Mouse (Mus musculus): ENCODE results near the gene Jph3. TPM values are rescaled to one million over a fixed set of nuclear protein-coding genes. Genes with fewer than 3 reads are reported as not detected.

Gene Jph3
- polyA plus RNA-seq, 1 experiment from 2014 or later, result 66.9 TPM

DNA sequence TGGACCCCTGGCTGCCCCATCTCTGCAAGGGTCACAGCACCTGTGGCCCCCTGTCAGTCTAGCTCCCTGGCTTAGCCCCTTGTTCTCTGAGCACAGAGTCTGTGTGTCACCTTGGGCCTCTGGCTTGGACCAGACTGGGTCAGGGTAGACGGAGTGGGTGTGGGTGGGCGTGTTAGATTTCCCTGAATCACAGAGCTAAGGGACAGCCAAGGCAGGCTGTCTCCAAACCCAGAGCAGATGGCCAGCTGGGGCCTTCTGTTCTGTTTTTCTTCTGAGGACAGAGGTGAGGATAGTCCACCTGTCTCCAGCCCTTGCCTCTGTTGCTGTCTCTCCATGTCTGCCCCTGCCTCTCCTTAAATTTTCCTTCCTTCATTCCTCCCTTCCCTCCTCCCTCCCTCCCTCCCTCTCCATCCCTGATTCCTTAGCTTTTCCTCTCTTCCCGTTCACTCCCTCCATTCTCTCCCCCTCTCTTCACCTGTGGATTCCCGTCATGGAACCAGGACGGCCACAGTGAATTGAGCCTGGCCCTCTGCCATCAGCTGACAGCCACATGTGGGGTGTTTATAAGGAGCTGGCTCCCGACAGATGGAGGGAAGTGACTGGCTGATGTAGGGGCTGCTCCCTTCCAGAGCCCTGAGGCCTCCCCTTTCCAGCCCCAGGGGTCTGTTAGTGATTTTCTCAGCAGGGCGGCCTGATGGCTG, 33.7 kb downstream of the Jph3 start:
- H3K4me2 ChIP-seq (replicated peaks), result no peak overlapping the region
- H3K4me1 ChIP-seq, result peaks cover 13% of the 10 kb centered on the region
- H3K36me3 ChIP-seq, result no peaks in the 10 kb centered on the region
- ATAC-seq (ENCODE audit: low FRiP score, low read depth), result 0 out of 2 replicates have a peak, but pooled peaks have one; percentile 17
- H3K27me3 ChIP-seq (replicated peaks), result no peaks in the 10 kb centered on the region
- peak overlapping the region; percentile 26; the same call in 1 of the 2 replicates for H3K27ac ChIP-seq
- H3K9ac ChIP-seq, result no peak overlapping the region
- WGBS, result 51% methylated on average over 7 of the region's 7 CpGs
- H3K9me3 ChIP-seq, result no peaks in the 10 kb centered on the region
- no peak overlapping the region for H3K4me3 ChIP-seq

- no peak overlapping the region for H3K4me3 ChIP-seq
- H3K9me3 ChIP-seq, result no peaks in the 10 kb centered on the region
- H3K36me3 ChIP-seq, result no peaks in the 10 kb centered on the region
- ATAC-seq (ENCODE audit: low FRiP score, low read depth), result no peak
- H3K4me1 ChIP-seq, result peaks cover 13% of the 10 kb centered on the region
- no peak overlapping the region for H3K9ac ChIP-seq
- H3K4me2 ChIP-seq (replicated peaks), result no peak overlapping the region
- no peaks in the 10 kb centered on the region for H3K27me3 ChIP-seq (replicated peaks)
- no peak overlapping the region for H3K27ac ChIP-seq
- WGBS, result 65% methylated on average over 9 of the region's 9 CpGs
Measured at GRCm38 (mm10) chr8:121763700-121764013, 34.2 kb downstream of the Jph3 start.

GRCm38 (mm10) chr8:121765594-121766138, 36.2 kb downstream of the Jph3 start:
- no peaks in the 10 kb centered on the region for H3K27me3 ChIP-seq (replicated peaks)
- no peaks in the 10 kb centered on the region for H3K9me3 ChIP-seq
- peaks cover 17% of the 10 kb centered on the region for H3K4me1 ChIP-seq
- no peak overlapping the region for H3K4me3 ChIP-seq
- no peak overlapping the region for H3K27ac ChIP-seq
- H3K36me3 ChIP-seq, result no peaks in the 10 kb centered on the region
- 77% methylated on average over 7 of the region's 7 CpGs for WGBS
- H3K4me2 ChIP-seq (replicated peaks), result no peak overlapping the region
- H3K9ac ChIP-seq, result no peak overlapping the region
- ATAC-seq (ENCODE audit: low FRiP score, low read depth), result no peak

DNA sequence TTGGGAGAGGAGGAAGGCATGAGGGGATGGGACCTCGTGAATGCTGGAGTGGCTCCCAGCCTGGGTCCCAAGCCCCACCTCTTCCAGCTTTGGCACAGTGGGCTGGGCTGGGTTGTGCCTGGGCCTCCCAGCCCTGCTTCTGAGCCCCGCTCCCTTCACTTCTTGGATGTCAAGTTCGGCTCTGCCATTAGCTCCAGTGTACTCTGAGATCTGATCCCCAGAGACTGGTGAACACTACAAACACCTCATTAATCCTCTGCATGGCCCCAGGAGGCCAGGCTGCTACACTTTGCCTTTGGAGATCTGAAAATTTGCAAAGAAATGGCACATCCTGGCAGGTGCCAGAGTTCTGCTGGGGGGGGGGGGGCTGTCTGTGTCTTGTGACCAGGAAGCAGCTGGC, 39.7 kb downstream of the Jph3 start:
- Histone ChIP-seq H3K36me3 (no peaks in the 10 kb centered on the region), H3K27ac (no peak overlapping the region), H3K9me3 (no peaks in the 10 kb centered on the region), H3K4me3 (no peak overlapping the region), H3K4me1 (peaks cover 19% of the 10 kb centered on the region), H3K4me2 (replicated peaks) (no peak overlapping the region), H3K27me3 (replicated peaks) (no peaks in the 10 kb centered on the region), H3K9ac (no peak overlapping the region)
- no peak for ATAC-seq (ENCODE audit: low FRiP score, low read depth)
- 61% methylated on average over 3 of the region's 3 CpGs for WGBS

DNA sequence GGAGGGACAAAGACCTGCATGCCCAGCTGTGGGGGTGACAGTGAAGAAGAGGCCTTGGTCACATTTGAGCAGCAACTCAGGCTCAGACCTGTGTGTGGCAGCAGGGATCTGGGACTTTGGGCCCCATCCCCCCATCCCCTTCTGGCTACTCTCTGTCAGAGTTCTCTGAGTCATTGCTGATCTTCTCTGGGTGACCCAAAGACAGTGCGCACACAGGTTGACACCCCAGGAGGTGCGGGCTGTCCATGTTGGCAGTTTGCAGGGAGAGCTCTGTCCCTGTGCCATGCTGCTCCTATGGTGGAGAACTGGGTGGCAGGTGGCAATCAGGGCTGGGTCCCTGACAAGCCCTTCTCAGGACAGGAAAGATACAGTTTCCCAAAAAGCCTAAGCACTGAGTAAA, 40.2 kb downstream of the Jph3 start:
- no peak overlapping the region for H3K4me3 ChIP-seq
- WGBS, result 94% methylated on average over 2 of the region's 2 CpGs
- ATAC-seq (ENCODE audit: low FRiP score, low read depth), result no peak

GRCm38 (mm10) chr8:121770845-121771752, 41.7 kb downstream of the Jph3 start:
- Histone ChIP-seq H3K4me3 (no peak overlapping the region), H3K9me3 (no peaks in the 10 kb centered on the region), H3K4me2 (replicated peaks) (peak overlapping the region; percentile 40), H3K36me3 (no peaks in the 10 kb centered on the region), H3K4me1 (peaks cover 19% of the 10 kb centered on the region), H3K9ac (0 out of 2 replicates have a peak overlapping the region, but pooled peaks have one; percentile 3), H3K27me3 (replicated peaks) (no peaks in the 10 kb centered on the region), H3K27ac (no peak overlapping the region)
- WGBS, result 29% methylated on average over 19 of the region's 19 CpGs
- ATAC-seq (ENCODE audit: low FRiP score, low read depth), result peak; percentile 78

More for the DNA sequence above, 40.2 kb downstream of the Jph3 start:
- peaks cover 19% of the 10 kb centered on the region for H3K4me1 ChIP-seq
- no peak overlapping the region for H3K4me2 ChIP-seq (replicated peaks)
- no peak overlapping the region for H3K9ac ChIP-seq
- H3K9me3 ChIP-seq, result no peaks in the 10 kb centered on the region
- no peak overlapping the region for H3K27ac ChIP-seq
- H3K36me3 ChIP-seq, result no peaks in the 10 kb centered on the region
- H3K27me3 ChIP-seq (replicated peaks), result no peaks in the 10 kb centered on the region

- Histone ChIP-seq H3K9ac (no peak overlapping the region), H3K9me3 (no peaks in the 10 kb centered on the region), H3K36me3 (no peaks in the 10 kb centered on the region), H3K27ac (no peak overlapping the region), H3K27me3 (replicated peaks) (no peaks in the 10 kb centered on the region), H3K4me3 (no peak overlapping the region), H3K4me2 (replicated peaks) (no peak overlapping the region), H3K4me1 (peaks cover 23% of the 10 kb centered on the region)
- 90% methylated on average over 12 of the region's 12 CpGs for WGBS
- no peak for ATAC-seq (ENCODE audit: low FRiP score, low read depth)
Measured at GRCm38 (mm10) chr8:121773876-121774275, 44.5 kb downstream of the Jph3 start.

GRCm38 (mm10) chr8:121782493-121782892, 53.1 kb downstream of the Jph3 start:
- no peak overlapping the region for H3K4me2 ChIP-seq (replicated peaks)
- 0 out of 2 replicates have a peak, but pooled peaks cover 4% of the 10 kb centered on the region for H3K4me1 ChIP-seq
- no peaks in the 10 kb centered on the region for H3K9me3 ChIP-seq
- H3K9ac ChIP-seq, result no peak overlapping the region
- no peaks in the 10 kb centered on the region for H3K36me3 ChIP-seq
- no peak overlapping the region for H3K27ac ChIP-seq
- no peak for ATAC-seq (ENCODE audit: low FRiP score, low read depth)
- H3K4me3 ChIP-seq, result no peak overlapping the region
- no peaks in the 10 kb centered on the region for H3K27me3 ChIP-seq (replicated peaks)
- WGBS, result 77% methylated on average over 5 of the region's 5 CpGs

- Histone ChIP-seq H3K9ac (no peak overlapping the region), H3K4me2 (replicated peaks) (no peak overlapping the region), H3K27ac (no peak overlapping the region), H3K36me3 (0 out of 2 replicates have a peak, but pooled peaks cover 1% of the 10 kb centered on the region), H3K4me3 (no peak overlapping the region), H3K9me3 (no peaks in the 10 kb centered on the region), H3K27me3 (replicated peaks) (no peaks in the 10 kb centered on the region), H3K4me1 (no peaks in the 10 kb centered on the region)
- no peak for ATAC-seq (ENCODE audit: low FRiP score, low read depth)
- 68% methylated on average over 10 of the region's 10 CpGs for WGBS
Measured at GRCm38 (mm10) chr8:121786542-121786941, 57.1 kb downstream of the Jph3 start.

GRCm38 (mm10) chr8:121788786-121789185, 59.4 kb downstream of the Jph3 start:
- H3K4me2 ChIP-seq (replicated peaks), result no peak overlapping the region
- no peaks in the 10 kb centered on the region for H3K4me1 ChIP-seq
- no peak for ATAC-seq (ENCODE audit: low FRiP score, low read depth)
- H3K9me3 ChIP-seq, result no peaks in the 10 kb centered on the region
- 89% methylated on average over 8 of the region's 8 CpGs for WGBS
- no peaks in the 10 kb centered on the region for H3K27me3 ChIP-seq (replicated peaks)
- 0 out of 2 replicates have a peak, but pooled peaks cover 12% of the 10 kb centered on the region for H3K36me3 ChIP-seq
- no peak overlapping the region for H3K4me3 ChIP-seq
- no peak overlapping the region for H3K27ac ChIP-seq
- no peak overlapping the region for H3K9ac ChIP-seq

GRCm38 (mm10) chr8:121792159-121792558, 62.7 kb downstream of the Jph3 start:
- no peak overlapping the region for H3K4me2 ChIP-seq (replicated peaks)
- no peak overlapping the region for H3K9ac ChIP-seq
- no peaks in the 10 kb centered on the region for H3K9me3 ChIP-seq
- H3K36me3 ChIP-seq, result peaks cover 36% of the 10 kb centered on the region
- no peak overlapping the region for H3K27ac ChIP-seq
- H3K27me3 ChIP-seq (replicated peaks), result no peaks in the 10 kb centered on the region
- WGBS, result 89% methylated on average over 7 of the region's 7 CpGs
- ATAC-seq (ENCODE audit: low FRiP score, low read depth), result no peak
- H3K4me3 ChIP-seq, result no peak overlapping the region
- no peaks in the 10 kb centered on the region for H3K4me1 ChIP-seq

DNA sequence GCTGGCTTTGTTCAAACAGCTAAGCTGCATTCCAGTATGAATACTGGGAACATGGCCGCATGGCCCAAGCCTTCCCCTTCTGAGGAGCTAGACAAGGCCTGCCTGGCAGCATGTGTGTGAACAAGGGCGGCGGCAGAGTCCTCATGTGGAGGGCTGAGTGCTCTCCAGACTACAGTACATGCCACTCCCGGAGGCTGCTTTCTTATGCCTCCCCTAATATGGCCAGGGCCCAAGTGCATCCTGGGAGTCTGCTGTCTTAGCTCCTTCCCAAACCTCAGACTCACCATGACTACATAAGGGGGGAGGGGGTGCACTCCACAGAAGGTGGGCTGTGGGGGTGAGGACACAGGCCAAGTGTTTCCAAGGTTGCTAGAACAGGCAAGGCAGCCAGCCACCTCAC, 63.2 kb downstream of the Jph3 start:
- ATAC-seq (ENCODE audit: low FRiP score, low read depth), result no peak
- peaks cover 40% of the 10 kb centered on the region for H3K36me3 ChIP-seq
- H3K9ac ChIP-seq, result no peak overlapping the region
- H3K4me2 ChIP-seq (replicated peaks), result no peak overlapping the region
- H3K9me3 ChIP-seq, result no peaks in the 10 kb centered on the region
- no peak overlapping the region for H3K4me3 ChIP-seq
- no peaks in the 10 kb centered on the region for H3K4me1 ChIP-seq
- no peaks in the 10 kb centered on the region for H3K27me3 ChIP-seq (replicated peaks)
- 76% methylated on average over 4 of the region's 4 CpGs for WGBS
- H3K27ac ChIP-seq, result no peak overlapping the region

Measured in neural tube, embryonic 12.5 days (tissue).